Mouse (Mus musculus) heart, postnatal 4 days (tissue): Measurements from ENCODE around the gene Zfp27. TPM values are rescaled to one million over a fixed set of nuclear protein-coding genes. Genes with fewer than 3 reads are reported as not detected.
A peak's percentile ranks its signal among the peaks of the same experiment; 100 is the strongest.

Experiments used
- DNase-seq: peaks from one replicate; pipeline ENCODE4 v3.0.0; 2021
- total RNA-seq, 2 experiments: library from RNA; stranded (reverse); gene quantifications; 2 replicates each; pipeline ENCODE4 v1.2.3; 2021

Zfp27 gene
- total RNA-seq = 10 to 100 TPM; 11.9 to 13.2 TPM

- peak; percentile 53 for DNase-seq
Observed at GRCm38 (mm10) chr7:29905966-29906681, at the start of gene Zfp27. Gene Zfp27 (minus strand): TSS chr7:29906572.

GRCm38 (mm10) chr7:29954731-29955130 lies 48.4 kb upstream of the Zfp27 start:
- peak; percentile 65 for DNase-seq

GRCm38 (mm10) chr7:29953513-29954401 lies 47.4 kb upstream of the Zfp27 start, which contains the start of gene Zfp74:
Gene Zfp74 (minus strand): TSS chr7:29954089.
- peak; percentile 78 for DNase-seq

DNA sequence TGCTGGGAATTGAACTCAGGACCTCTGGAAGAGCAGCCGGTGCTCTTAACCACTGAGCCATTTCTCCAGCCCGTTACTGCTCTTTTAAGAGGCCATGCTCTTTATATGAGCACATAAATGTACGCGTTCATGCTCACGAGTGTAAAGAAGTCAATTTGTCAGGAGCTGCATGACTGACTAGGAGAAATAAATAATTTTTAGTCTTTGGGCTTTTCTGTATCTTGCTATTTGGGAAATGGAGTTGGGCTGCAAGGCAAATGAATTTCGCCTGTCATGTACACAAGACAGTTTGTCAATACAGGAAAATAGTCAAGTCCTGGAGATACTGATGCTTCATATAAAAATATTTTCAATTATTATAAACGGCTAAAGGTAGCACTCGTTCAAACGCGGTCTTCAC lies 46.7 kb upstream of the Zfp27 start:
- DNase-seq = no peak

GRCm38 (mm10) chr7:29944201-29944600 lies 37.8 kb upstream of the Zfp27 start:
- no peak for DNase-seq

DNA sequence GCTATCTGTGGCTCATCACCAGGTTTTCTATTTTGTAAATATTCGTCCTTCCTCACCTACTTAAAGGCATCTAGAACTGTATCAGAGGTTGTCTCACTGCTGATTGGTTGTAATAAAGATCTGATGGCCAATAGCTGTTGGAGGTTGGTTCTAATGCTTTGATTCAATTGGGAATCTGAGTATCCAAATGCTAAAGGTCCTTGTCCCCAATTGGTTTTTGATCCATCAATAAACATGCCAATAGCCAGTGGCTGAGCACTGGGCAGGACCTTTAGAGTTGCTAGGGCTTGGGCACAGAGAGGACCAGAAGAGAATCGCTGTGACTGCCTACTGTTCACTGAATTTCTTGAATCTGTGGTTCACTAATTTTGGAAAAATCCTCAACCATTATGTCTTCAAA lies 37.3 kb upstream of the Zfp27 start:
- DNase-seq = no peak

DNA sequence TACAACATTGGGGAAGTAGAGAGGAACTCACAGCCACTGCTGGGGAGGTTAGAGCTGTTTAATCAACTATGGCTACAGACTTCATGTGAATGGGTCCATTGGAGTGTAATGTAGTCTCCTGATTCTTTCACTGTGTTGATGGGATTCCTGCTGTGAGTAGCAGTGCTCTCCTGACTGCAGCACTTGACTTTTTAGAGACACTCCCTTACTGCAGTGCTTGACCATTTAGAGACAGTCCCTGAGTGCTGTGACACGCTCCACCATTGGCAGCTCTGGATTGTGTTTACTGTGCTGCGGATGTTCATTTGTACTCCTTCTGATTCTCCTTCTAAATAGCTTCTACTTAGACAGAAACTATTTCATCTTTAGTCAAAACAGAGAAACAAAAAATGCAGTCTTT lies 36.4 kb upstream of the Zfp27 start:
- no peak for DNase-seq

DNA sequence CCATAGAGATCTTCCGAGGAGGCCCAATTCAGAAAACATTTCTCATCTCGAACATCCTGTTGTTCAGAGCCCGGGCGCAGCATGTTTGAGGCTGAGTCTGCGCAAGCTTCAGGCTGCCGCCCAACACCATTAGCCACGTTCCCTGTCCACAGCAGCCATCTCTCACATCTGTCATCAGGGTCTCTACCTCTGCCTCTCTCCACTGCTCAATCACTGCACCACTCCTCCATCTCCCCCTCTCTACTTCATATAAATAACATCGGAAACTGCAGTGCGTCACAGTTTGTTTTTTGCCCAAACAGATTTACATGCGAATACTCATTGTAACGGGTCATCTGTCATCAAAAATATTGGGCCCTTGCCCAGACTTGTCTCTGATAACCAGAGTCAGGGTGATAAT lies 34.7 kb upstream of the Zfp27 start:
- DNase-seq = peak; percentile 26

- DNase-seq = no peak
Observed at GRCm38 (mm10) chr7:29938856-29939255, 32.5 kb upstream of the Zfp27 start.

DNA sequence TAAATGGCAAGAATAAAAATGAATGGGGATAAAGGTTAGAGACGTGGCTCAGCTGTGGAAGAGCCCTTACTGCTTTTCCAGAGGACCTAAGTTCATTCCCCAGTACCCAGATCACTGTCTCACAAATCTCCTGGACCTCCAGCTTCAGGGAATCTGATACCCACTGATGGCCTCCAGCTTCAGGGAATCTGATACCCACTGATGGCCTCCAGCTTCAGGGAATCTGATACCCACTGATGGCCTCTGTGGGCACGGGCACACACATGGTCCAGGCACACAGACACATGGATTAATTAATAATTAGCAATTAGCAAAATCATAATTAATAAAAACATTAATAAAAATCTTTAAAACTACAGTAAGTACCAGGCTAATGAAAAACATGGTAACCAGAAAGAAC lies 16.4 kb upstream of the Zfp27 start:
- no peak for DNase-seq

DNA sequence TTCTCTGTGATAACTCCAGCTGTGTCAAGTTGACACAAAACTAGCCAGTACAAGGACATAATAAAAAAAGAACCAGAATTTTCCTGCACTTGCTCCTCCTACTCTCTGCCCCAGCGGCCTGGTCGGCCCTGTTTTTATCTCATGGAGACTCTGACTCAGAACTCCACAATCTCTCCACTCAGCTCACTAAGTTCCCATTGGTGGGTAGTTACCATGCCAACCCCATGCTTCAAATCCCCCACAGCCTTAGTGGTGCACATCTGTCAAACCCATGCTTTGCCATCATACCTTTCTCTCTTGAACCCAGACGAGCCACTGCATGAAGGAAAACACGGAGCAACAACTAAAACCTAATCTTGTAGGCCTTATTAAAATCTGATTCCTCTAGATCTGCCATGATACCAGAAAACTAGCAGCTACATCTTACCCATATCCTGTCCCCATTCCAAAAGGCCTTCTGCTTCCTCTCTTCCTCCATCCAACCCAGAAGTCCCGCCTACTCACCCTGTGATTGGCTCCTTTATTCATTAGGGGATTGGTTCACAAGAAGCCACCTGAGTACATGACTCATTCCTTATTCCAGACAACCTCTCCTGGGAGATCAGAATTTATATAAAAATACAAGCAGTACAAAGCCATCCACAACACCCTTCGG lies 15.2 kb upstream of the Zfp27 start:
- no peak for DNase-seq

DNA sequence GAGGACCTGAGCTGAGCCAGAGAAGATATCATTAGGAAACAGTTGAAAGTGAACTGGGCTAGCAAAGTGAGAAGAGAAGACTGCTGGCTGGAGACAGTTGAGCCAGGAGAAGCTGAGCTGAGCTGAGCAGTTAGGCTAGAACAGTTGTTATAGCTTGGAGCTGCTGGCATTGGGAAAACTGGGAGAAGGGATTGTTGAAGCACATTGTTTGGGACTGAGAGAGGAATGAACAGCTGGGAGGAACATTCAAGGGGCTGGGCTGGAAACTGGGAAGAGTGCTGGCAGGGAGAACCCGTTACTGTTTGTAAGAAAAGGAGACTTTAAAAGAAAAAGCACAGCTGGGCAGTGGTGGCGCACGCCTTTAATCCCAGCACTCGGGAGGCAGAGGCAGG lies 11.7 kb upstream of the Zfp27 start:
- peak; percentile 12 for DNase-seq

GRCm38 (mm10) chr7:29917371-29918061 lies 11.1 kb upstream of the Zfp27 start:
- DNase-seq = no peak

- DNase-seq = no peak
Observed at GRCm38 (mm10) chr7:29912172-29912571, 5.8 kb upstream of the Zfp27 start.

GRCm38 (mm10) chr7:29910252-29910651 lies 3.9 kb upstream of the Zfp27 start:
- no peak for DNase-seq

DNA sequence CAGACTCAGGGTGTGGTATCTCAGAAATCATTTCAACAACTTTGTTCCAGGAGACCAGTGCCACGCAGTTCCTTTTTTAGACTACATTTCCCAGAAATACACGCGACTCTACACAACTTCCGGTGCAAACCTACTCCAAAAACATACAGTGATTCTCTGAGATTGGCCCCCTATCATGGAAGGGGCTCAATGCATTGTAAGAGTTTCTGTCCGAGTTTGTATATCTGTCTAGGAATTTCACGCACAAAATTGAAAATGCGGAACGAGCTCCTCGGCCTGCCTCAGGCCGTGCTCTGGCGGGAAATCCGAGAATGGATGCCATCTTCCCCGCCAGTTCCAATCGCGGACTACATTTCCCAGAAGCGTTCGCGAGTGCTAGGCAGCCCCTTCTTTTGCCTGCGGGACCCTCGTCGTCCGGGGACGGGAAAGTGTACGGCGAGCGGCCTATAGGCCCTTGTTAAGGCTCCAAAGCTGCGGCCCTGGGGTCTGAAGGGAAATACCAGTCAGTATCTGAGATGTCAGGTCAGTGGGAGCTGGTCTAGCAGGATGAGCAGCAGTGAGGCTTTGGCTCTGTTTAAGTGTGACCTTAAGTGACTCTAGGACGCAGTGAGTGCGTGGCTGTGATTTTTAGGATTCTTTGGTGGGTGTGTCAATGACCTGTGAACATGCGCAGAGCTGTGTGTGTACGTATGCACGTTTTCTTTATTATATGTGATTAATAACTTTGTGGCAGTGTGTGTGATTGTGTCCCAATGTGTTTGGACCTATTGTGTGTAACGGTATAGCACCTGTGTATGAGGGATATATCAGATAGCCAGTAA lies 2.0 kb upstream of the Zfp27 start, which contains the start of gene Zfp383:
Gene Zfp383 (plus strand): TSS at position 94 of the 821 bp plus-strand sequence.
- peak; percentile 84 for DNase-seq

GRCm38 (mm10) chr7:29907206-29907605 lies 834 bp upstream of the Zfp27 start:
- no peak for DNase-seq

DNA sequence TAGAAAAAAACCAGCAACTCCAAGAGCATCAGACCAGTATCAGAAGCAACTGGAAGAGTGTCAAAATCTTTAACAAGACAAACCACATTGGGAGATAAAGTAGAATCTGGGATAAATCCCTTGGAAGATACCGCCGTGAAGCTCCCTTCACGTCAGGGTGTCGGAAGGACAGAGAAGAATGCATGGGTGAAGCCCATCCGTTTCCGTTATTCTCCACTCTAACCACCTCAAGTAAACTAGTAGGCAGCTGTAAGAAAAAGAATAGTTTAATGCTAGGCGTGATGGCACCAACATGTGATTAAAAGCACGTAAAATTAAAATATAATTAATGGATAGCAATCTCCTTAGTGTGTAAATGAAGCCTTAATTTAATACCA lies 298 bp upstream of the Zfp27 start:
- DNase-seq = no peak

DNA sequence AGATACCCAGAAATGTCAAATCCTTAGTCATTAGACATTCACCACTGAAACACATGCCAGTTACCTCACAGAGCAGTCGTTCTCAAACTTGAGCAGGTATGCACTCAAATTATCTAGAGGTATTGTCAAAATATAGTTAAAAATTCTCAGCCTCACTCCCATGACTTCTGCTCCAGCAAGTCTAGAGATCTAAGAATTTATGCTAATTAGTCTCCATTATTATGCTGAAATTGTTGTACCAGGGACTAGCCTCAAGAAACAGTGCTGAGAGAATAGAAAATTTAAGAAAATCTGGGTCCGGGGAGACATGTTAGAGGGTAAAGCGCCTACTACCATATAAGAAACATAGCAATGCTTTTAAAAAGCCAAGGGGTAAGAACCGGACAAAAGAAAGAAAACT lies 2.3 kb downstream of the Zfp27 start:
- no peak for DNase-seq

DNA sequence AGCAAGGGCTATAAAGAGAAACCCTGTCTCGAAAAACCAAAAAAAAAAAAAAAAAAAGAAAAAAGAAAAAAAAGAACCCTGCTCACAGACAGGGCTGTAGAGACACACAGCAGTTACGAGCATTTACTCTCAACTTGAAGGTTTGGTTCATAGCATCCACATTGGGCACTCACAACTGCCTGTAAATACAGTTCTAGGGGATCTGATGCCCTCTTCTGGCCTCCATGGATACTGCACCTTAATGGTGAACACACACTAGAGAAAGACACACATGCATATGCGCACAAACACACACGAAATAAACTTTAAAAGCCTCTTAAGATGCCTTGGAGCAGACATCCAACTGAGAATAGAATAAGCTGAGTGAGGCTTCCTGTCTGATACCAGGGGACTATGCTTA lies 8.0 kb downstream of the Zfp27 start:
- DNase-seq = no peak

DNA sequence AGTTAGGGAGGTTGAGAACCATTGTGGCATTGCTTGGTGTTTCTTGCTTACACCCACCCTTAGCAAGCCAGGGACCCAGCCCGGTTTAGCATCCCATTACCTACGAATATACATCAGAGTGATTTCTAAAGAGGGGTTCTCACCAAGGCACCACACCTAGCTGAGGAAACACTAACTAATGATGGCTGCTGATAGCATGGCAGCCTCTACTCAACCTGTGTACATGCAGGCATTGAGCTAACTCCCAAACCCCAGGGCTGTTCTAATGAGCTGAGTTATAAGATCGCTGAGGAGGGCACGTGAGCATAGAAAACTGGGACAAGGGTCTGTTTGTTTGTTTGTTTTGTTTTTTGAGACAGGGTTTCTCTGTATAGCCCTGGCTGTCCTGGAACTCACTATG lies 13.6 kb downstream of the Zfp27 start:
- DNase-seq = no peak

DNA sequence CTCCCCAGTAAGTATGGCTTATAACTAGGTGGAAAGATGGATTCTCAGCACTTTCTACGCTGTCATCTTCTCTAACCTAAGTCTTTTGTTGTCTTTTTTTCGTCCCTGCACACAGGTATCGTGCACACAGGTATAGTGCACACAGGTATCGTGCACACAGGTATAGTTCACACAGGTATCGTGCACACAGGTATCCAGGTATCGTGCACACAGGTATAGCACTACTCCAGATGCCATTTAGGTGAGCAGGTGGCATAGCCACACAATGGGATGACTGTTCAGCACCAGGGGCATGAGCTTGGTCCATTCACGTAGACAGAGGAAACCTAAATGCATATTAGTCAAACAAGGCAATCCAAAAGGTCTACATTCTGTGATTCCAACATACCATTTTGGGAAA lies 15.9 kb downstream of the Zfp27 start:
- DNase-seq = no peak
